Mouse (Mus musculus): ENCODE measurements around the gene Nfkbie. TPM values are rescaled to one million over a fixed set of nuclear protein-coding genes. Genes with fewer than 3 reads are reported as not detected.

The Nfkbie gene
- polyA plus RNA-seq, 1 experiment = 12.5 TPM

DNA sequence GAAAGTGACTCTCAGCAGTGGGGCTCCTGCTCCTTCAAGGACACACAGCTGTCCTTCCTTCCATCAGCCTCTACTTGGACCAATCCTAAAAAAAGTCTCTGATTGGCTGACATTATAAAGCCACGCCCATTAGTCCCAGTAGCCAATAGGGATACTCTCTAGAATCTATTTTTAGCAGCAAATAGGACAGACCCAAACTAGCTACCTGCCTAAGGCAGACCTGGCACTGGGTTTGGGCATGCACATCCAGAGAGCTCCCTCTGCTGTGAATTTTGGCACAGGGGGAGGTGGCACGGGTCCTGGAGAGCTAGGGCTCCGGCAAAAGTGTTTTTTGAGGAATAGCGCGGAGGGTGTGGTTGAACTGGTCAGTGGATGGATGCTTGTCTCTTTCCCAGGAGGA is 28.9 kb upstream of the Nfkbie start:
- H3K4me1 ChIP-seq (ENCODE audit: control insufficient read depth, insufficient read depth, low read length) = peaks cover 55% of the 10 kb centered on the region
- H3K27me3 ChIP-seq (ENCODE audit: control insufficient read depth, insufficient read depth, low read length) = no peaks in the 10 kb centered on the region
- H3K4me3 ChIP-seq (replicated peaks; ENCODE audit: insufficient read depth, low read depth, low read length) = no peak overlapping the region
- peak in 1 of 2 experiments; percentile 71 for DNase-seq
- 15% methylated on average over 5 of the region's 5 CpGs for WGBS
- H3K27ac ChIP-seq (ENCODE audit: insufficient read depth, low read length) = no peak overlapping the region
- TF ChIP-seq POLR2A (IDR thresholded peaks at IDR 0.05; ENCODE audit: borderline replicate concordance, insufficient read depth, low read length) (no peak), CTCF (IDR thresholded peaks at IDR 0.05; ENCODE audit: borderline replicate concordance, insufficient read depth, low read depth, low read length) (no peak)

DNA sequence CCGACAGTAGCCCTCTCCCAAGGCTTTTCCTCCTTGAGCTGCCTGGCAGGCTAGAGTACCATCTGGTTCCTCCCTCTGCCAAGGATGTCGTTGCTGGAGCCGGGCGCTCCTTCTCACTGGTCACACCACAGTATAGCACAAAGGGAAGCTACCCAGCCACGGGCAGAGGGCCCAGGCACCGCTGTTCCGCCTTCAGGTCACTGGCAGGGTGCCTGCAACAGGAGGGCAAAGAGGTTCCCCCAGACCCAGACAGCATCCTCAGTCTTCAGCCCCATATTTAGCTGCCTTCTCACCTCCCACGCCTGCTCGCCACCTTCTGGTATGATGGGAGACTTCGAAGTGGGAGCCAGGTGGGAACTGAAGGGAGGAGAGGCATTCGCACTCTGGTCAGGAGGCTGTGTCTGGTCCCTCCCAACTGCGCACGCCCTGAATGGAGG is 25.1 kb upstream of the Nfkbie start:
- H3K27ac ChIP-seq (ENCODE audit: insufficient read depth, low read length) = peak overlapping the region; percentile 91
- H3K4me1 ChIP-seq (ENCODE audit: control insufficient read depth, insufficient read depth, low read length) = peaks cover 41% of the 10 kb centered on the region
- DNase-seq = peak; percentile 93 to 94
- H3K27me3 ChIP-seq (ENCODE audit: control insufficient read depth, insufficient read depth, low read length) = no peaks in the 10 kb centered on the region
- 6% methylated on average over 13 of the region's 13 CpGs for WGBS
- TF ChIP-seq POLR2A (IDR thresholded peaks at IDR 0.05; ENCODE audit: borderline replicate concordance, insufficient read depth, low read length) (peak; percentile 20; the same call in 1 of the 2 replicates), CTCF (IDR thresholded peaks at IDR 0.05; ENCODE audit: borderline replicate concordance, insufficient read depth, low read depth, low read length) (0 out of 2 replicates have a peak, but pooled peaks have one; percentile 31)
- no peak overlapping the region for H3K4me3 ChIP-seq (replicated peaks; ENCODE audit: insufficient read depth, low read depth, low read length)

DNA sequence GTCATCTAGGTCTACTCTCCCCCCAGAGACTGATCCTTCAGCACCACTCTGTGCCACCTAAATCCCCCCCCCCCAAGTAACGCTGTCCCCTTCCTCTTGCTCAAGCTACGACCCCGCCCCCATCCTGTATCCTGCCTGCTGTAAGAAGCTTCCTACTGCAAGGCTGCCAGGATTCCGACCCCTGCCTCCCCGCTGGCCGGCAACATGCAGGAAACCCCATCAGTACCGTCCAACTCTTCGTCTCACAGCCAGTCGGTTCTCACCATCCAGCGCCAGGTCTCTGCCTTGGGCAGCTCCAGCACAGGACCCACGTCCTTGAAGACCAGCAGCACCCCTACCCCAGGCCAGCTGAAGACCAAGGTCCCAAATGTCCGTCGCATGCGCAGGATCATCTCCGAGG is 22.6 kb upstream of the Nfkbie start:
- DNase-seq = no peak
- WGBS = 51% methylated on average over 15 of the region's 15 CpGs
- TF ChIP-seq POLR2A (IDR thresholded peaks at IDR 0.05; ENCODE audit: borderline replicate concordance, insufficient read depth, low read length) = no peak
- Histone ChIP-seq H3K27ac (ENCODE audit: insufficient read depth, low read length) (no peak overlapping the region), H3K27me3 (ENCODE audit: control insufficient read depth, insufficient read depth, low read length) (no peaks in the 10 kb centered on the region), H3K4me3 (replicated peaks; ENCODE audit: insufficient read depth, low read depth, low read length) (no peak overlapping the region), H3K4me1 (ENCODE audit: control insufficient read depth, insufficient read depth, low read length) (peaks cover 23% of the 10 kb centered on the region)

GRCm38 (mm10) chr17:45536264-45536663 is 19.2 kb upstream of the Nfkbie start:
- no peak overlapping the region for H3K4me3 ChIP-seq (replicated peaks; ENCODE audit: insufficient read depth, low read depth, low read length)
- H3K27ac ChIP-seq (ENCODE audit: insufficient read depth, low read length) = no peak overlapping the region
- no peak for DNase-seq
- TF ChIP-seq POLR2A (IDR thresholded peaks at IDR 0.05; ENCODE audit: borderline replicate concordance, insufficient read depth, low read length) (no peak), CTCF (IDR thresholded peaks at IDR 0.05; ENCODE audit: borderline replicate concordance, insufficient read depth, low read depth, low read length) (no peak)
- no peaks in the 10 kb centered on the region for H3K27me3 ChIP-seq (ENCODE audit: control insufficient read depth, insufficient read depth, low read length)
- WGBS = 48% methylated on average over 5 of the region's 5 CpGs
- peaks cover 12% of the 10 kb centered on the region; the same call in 1 of the 2 replicates for H3K4me1 ChIP-seq (ENCODE audit: control insufficient read depth, insufficient read depth, low read length)

DNA sequence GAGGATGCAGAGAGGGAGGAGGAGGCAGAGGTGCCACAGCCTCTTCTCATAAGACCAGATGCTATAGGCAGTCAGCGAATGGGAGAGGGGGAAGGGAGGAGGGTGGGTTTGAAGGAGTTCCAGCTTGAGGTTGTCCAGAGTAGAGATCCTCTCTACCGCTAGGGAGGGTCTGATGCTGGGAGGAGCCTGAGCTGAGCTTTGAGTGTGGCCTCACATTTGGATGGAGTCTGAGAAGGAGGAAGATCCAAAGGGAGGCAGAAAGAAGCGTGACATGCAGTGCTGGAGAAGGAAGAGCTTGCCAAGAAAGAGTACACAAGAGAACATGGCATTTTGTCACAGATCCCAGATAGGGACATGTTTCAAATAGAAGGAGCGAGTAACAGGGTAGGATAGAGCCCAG is 17.1 kb upstream of the Nfkbie start:
- 54% methylated on average over 4 of the region's 4 CpGs for WGBS
- no peak for DNase-seq
- Histone ChIP-seq H3K4me3 (replicated peaks; ENCODE audit: insufficient read depth, low read depth, low read length) (no peak overlapping the region), H3K4me1 (ENCODE audit: control insufficient read depth, insufficient read depth, low read length) (peaks cover 16% of the 10 kb centered on the region), H3K27ac (ENCODE audit: insufficient read depth, low read length) (no peak overlapping the region), H3K27me3 (ENCODE audit: control insufficient read depth, insufficient read depth, low read length) (no peaks in the 10 kb centered on the region)
- no peak for TF ChIP-seq POLR2A (IDR thresholded peaks at IDR 0.05; ENCODE audit: borderline replicate concordance, insufficient read depth, low read length)
- TF ChIP-seq CTCF (IDR thresholded peaks at IDR 0.05; ENCODE audit: borderline replicate concordance, insufficient read depth, low read depth, low read length) = no peak

- TF ChIP-seq CTCF (IDR thresholded peaks at IDR 0.05; ENCODE audit: borderline replicate concordance, insufficient read depth, low read depth, low read length) (no peak), POLR2A (IDR thresholded peaks at IDR 0.05; ENCODE audit: borderline replicate concordance, insufficient read depth, low read length) (no peak)
- Histone ChIP-seq H3K27me3 (ENCODE audit: control insufficient read depth, insufficient read depth, low read length) (no peaks in the 10 kb centered on the region), H3K4me1 (ENCODE audit: control insufficient read depth, insufficient read depth, low read length) (peaks cover 25% of the 10 kb centered on the region), H3K27ac (ENCODE audit: insufficient read depth, low read length) (no peak overlapping the region), H3K4me3 (replicated peaks; ENCODE audit: insufficient read depth, low read depth, low read length) (no peak overlapping the region)
- 44% methylated on average over 21 of the region's 21 CpGs for WGBS
- no peak for DNase-seq
Measured at GRCm38 (mm10) chr17:45539664-45540063, 15.8 kb upstream of the Nfkbie start.

GRCm38 (mm10) chr17:45542129-45542528 is 13.4 kb upstream of the Nfkbie start:
- H3K4me3 ChIP-seq (replicated peaks; ENCODE audit: insufficient read depth, low read depth, low read length) = no peak overlapping the region
- H3K27me3 ChIP-seq (ENCODE audit: control insufficient read depth, insufficient read depth, low read length) = no peaks in the 10 kb centered on the region
- TF ChIP-seq POLR2A (IDR thresholded peaks at IDR 0.05; ENCODE audit: borderline replicate concordance, insufficient read depth, low read length) (no peak), CTCF (IDR thresholded peaks at IDR 0.05; ENCODE audit: borderline replicate concordance, insufficient read depth, low read depth, low read length) (no peak)
- 37% methylated on average over 6 of the region's 6 CpGs for WGBS
- H3K27ac ChIP-seq (ENCODE audit: insufficient read depth, low read length) = no peak overlapping the region
- H3K4me1 ChIP-seq (ENCODE audit: control insufficient read depth, insufficient read depth, low read length) = peaks cover 43% of the 10 kb centered on the region
- DNase-seq = no peak

DNA sequence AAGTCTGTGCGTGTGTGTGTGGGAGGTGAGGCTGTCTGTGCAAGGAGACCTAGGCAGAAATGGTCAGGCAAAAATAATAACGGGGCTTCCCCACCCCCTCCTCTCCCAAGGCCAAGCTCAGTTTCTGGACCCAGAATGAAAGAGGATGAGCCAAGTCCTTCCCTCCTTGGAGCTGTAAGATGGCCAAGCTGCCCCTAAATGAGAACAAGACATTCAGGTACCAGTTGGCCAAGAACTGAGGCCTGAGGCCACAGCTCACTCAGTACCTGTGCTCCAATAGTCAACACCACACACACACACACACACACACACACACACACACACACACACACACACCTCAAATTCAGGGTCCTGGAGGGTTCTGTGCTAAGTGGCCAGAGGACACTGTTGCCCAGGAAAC is 12.8 kb upstream of the Nfkbie start:
- Histone ChIP-seq H3K4me3 (replicated peaks; ENCODE audit: insufficient read depth, low read depth, low read length) (no peak overlapping the region), H3K27me3 (ENCODE audit: control insufficient read depth, insufficient read depth, low read length) (no peaks in the 10 kb centered on the region), H3K27ac (ENCODE audit: insufficient read depth, low read length) (peak overlapping the region; percentile 17; the same call in 1 of the 2 replicates), H3K4me1 (ENCODE audit: control insufficient read depth, insufficient read depth, low read length) (peaks cover 43% of the 10 kb centered on the region)
- 21% methylated on average over 2 of the region's 2 CpGs for WGBS
- TF ChIP-seq POLR2A (IDR thresholded peaks at IDR 0.05; ENCODE audit: borderline replicate concordance, insufficient read depth, low read length) (no peak), CTCF (IDR thresholded peaks at IDR 0.05; ENCODE audit: borderline replicate concordance, insufficient read depth, low read depth, low read length) (no peak)
- DNase-seq = peak in 1 of 2 experiments; percentile 79
